Mouse (Mus musculus) stomach, postnatal 0 days (tissue): ENCODE data around the gene Taf9b.

Experiments used
- CTCF ChIP-seq: IDR thresholded peaks from 2 replicates; pipeline ENCODE4 v1.5.1; 2016; ENCODE audit warnings: antibody characterized with exemption, low read depth, mild to moderate bottlenecking, moderate library complexity
- EP300 ChIP-seq: optimal IDR thresholded peaks from 2 replicates; pipeline ENCODE3; 2016; ENCODE audit warnings: antibody characterized with exemption

DNA sequence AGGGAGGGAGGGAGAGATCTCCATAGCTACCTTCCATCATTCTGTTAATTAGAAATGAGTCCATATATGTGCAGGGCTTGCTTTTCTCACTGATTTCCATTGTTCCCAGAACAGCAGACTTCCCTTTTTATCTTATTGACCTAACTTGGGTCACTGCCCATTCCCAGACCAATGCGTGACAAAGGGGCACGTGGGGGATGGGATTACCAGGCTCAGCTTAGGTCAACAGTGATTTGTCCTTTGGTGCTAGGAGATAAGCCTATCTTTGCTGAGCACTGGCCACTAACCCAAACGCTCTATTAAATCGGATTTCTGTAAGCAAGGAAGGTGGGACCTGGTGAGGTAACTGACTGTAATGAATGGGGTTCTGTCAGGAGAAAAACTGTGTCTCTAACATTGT lies 36.7 kb downstream of the Taf9b start:
- no peak for TF ChIP-seq CTCF
- TF ChIP-seq EP300: no peak
